Mouse (Mus musculus) intestine, embryonic 14.5 days (tissue): ENCODE measurements around the gene Chd1l. TPM values are rescaled to one million over a fixed set of nuclear protein-coding genes. Genes with fewer than 3 reads are reported as not detected.

Source experiments
- ATAC-seq: fragments of 200-750 bp; cut with Nextera tagmentation; replicated peaks from 2 replicates; pipeline ENCODE4 v1.8.0; 2017; ENCODE audit warnings: low read depth, moderate number of reproducible peaks, moderate TSS enrichment, moderate library complexity; ENCODE audit not compliant: low FRiP score, low TSS enrichment
- DNase-seq: peaks from one replicate; pipeline ENCODE4 v3.0.0-alpha.2; 2018; ENCODE audit warnings: low spot score
- H3K27ac ChIP-seq: fragments of 300-500 bp; sonication (generic); 2 replicates; pipeline ENCODE4 v1.5.1; 2014; ENCODE audit warnings: low read depth, mild to moderate bottlenecking, control low read depth
- H3K27me3 ChIP-seq: fragments of 300-500 bp; sonication (generic); replicated peaks from 2 replicates; pipeline ENCODE4 v1.6.1; 2014; ENCODE audit warnings: low read length, control low read depth; ENCODE audit not compliant: control insufficient read depth, insufficient read depth
- H3K36me3 ChIP-seq: fragments of 300-500 bp; sonication (generic); 2 replicates; pipeline ENCODE4 v1.6.1; 2014; ENCODE audit warnings: low read length, control low read depth; ENCODE audit not compliant: control insufficient read depth, insufficient read depth
- H3K4me1 ChIP-seq: fragments of 300-500 bp; sonication (generic); replicated peaks from 2 replicates; pipeline ENCODE4 v1.6.1; 2014; ENCODE audit warnings: low read length, control low read depth, mixed read lengths; ENCODE audit not compliant: control insufficient read depth, insufficient read depth
- H3K4me2 ChIP-seq: fragments of 300-500 bp; sonication (generic); 2 replicates; pipeline ENCODE4 v1.6.1; 2014; ENCODE audit warnings: low read length
- H3K4me3 ChIP-seq: fragments of 300-500 bp; sonication (generic); 2 replicates; pipeline ENCODE4 v1.5.1; 2014; ENCODE audit warnings: low read depth, low read length, control low read depth, mixed read lengths
- H3K9ac ChIP-seq: fragments of 300-500 bp; sonication (generic); 2 replicates; pipeline ENCODE4 v1.6.1; 2014; ENCODE audit warnings: mild to moderate bottlenecking, low read length
- H3K9me3 ChIP-seq: fragments of 300-500 bp; sonication (generic); 2 replicates; pipeline ENCODE4 v1.6.1; 2016; ENCODE audit warnings: low read length, control low read depth; ENCODE audit not compliant: control insufficient read depth
- WGBS: fragments of 180-500 bp; shearing (Covaris S2); extraction: QIAGEN DNeasy Blood & Tissue Kit; methylation state at CpG from one replicate; pipeline ENCODE4 v1.1.7; 2014; 5-methylcytosine and 5-hydroxymethylcytosine counted together
- polyA plus RNA-seq: library from polyadenylated mRNA; unstranded; fragments of >200 nt; fragmentation: Nextera tagmentation; extraction: Ambion mirVana; gene quantifications from 2 replicates; pipeline ENCODE4 v1.2.1, GENCODE M21; 2014

Gene Chd1l
- polyA plus RNA-seq, 1 experiment from 2014 or later = 20.2 TPM

GRCm38 (mm10) chr3:97535660-97536059 lies 74.3 kb downstream of the Chd1l start:
- H3K27me3 ChIP-seq = no peaks in the 10 kb centered on the region
- WGBS = 84% methylated on average over 5 of the region's 5 CpGs

GRCm38 (mm10) chr3:97525458-97525857 lies 84.5 kb downstream of the Chd1l start:
- Histone ChIP-seq H3K36me3 (no peaks in the 10 kb centered on the region), H3K4me3 (no peak overlapping the region), H3K4me1 (no peaks in the 10 kb centered on the region), H3K27ac (no peak overlapping the region), H3K9ac (no peak overlapping the region), H3K4me2 (no peak overlapping the region), H3K27me3 (no peaks in the 10 kb centered on the region), H3K9me3 (no peaks in the 10 kb centered on the region)
- ATAC-seq (no peak), DNase-seq (no peak)
- 82% methylated on average over 8 of the region's 8 CpGs for WGBS

More at GRCm38 (mm10) chr3:97535660-97536059, 74.3 kb downstream of the Chd1l start:
- ATAC-seq (no peak), DNase-seq (no peak)
- H3K36me3 ChIP-seq = no peaks in the 10 kb centered on the region
- H3K9ac ChIP-seq = no peak overlapping the region
- H3K4me2 ChIP-seq = no peak overlapping the region
- H3K9me3 ChIP-seq = no peaks in the 10 kb centered on the region
- no peak overlapping the region for H3K27ac ChIP-seq
- H3K4me1 ChIP-seq = no peaks in the 10 kb centered on the region
- H3K4me3 ChIP-seq = no peak overlapping the region

DNA sequence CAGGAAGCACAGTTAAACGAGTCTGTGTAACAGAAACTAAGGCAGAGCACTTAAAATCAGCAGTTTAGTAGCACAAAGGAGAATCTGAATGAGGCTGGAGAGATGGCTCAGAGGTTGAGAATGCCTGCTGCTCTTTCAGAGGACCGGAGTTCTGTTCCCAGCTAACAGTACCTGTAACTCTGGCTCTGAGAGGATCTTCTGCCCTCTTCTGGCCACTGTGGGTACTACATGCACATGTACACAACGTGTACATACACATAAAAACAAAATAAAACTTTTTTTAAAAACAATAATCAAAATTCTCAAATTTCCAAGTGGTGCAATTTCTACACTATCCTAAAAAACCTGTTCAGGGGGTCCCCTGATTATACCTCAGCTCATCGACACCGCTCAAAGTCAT lies 85.2 kb downstream of the Chd1l start:
- Histone ChIP-seq H3K4me3 (no peak overlapping the region), H3K4me2 (no peak overlapping the region), H3K27me3 (no peaks in the 10 kb centered on the region), H3K9me3 (no peaks in the 10 kb centered on the region), H3K9ac (no peak overlapping the region), H3K36me3 (no peaks in the 10 kb centered on the region), H3K4me1 (no peaks in the 10 kb centered on the region), H3K27ac (no peak overlapping the region)
- no peak for DNase-seq
- 85% methylated on average over 5 of the region's 5 CpGs for WGBS
- no peak for ATAC-seq

GRCm38 (mm10) chr3:97521946-97522731 lies 87.9 kb downstream of the Chd1l start:
- no peak overlapping the region for H3K9ac ChIP-seq
- H3K4me2 ChIP-seq = no peak overlapping the region
- H3K9me3 ChIP-seq = no peaks in the 10 kb centered on the region
- H3K36me3 ChIP-seq = no peaks in the 10 kb centered on the region
- 69% methylated on average over 13 of the region's 13 CpGs for WGBS
- no peak overlapping the region for H3K4me3 ChIP-seq
- no peaks in the 10 kb centered on the region for H3K4me1 ChIP-seq
- no peaks in the 10 kb centered on the region for H3K27me3 ChIP-seq
- no peak overlapping the region for H3K27ac ChIP-seq
- ATAC-seq (no peak), DNase-seq (no peak)

DNA sequence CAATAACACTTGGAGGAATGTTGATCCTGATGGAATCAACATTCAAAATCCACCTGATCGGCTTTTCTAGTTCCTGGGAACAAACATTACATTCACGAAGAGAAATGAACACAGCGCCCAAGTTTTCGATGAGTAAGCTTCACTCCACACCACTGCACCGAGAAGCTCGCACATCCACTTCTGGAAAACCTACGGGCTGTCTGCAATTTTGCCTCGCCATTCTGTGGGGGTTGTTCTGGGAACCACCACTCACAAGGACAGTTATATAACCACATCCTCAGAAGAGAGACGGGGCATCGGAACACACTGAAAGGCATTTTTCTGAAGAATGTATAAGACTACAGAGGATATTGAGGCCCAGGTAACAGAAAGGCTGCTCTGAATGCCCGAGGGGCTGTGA lies 90.1 kb downstream of the Chd1l start:
- H3K36me3 ChIP-seq = no peaks in the 10 kb centered on the region
- no peaks in the 10 kb centered on the region for H3K27me3 ChIP-seq
- H3K9me3 ChIP-seq = no peaks in the 10 kb centered on the region
- ATAC-seq (no peak), DNase-seq (no peak)
- no peak overlapping the region for H3K27ac ChIP-seq
- no peak overlapping the region for H3K4me3 ChIP-seq
- 97% methylated on average over 11 of the region's 11 CpGs for WGBS
- no peaks in the 10 kb centered on the region for H3K4me1 ChIP-seq
- no peak overlapping the region for H3K9ac ChIP-seq
- no peak overlapping the region for H3K4me2 ChIP-seq

- no peak for DNase-seq
Observed at GRCm38 (mm10) chr3:97512296-97512695, 97.7 kb downstream of the Chd1l start.

More at GRCm38 (mm10) chr3:97512296-97512695, 97.7 kb downstream of the Chd1l start:
- no peak overlapping the region for H3K27ac ChIP-seq
- H3K36me3 ChIP-seq = no peaks in the 10 kb centered on the region
- H3K27me3 ChIP-seq = no peaks in the 10 kb centered on the region
- H3K9me3 ChIP-seq = no peaks in the 10 kb centered on the region
- H3K9ac ChIP-seq = no peak overlapping the region
- H3K4me2 ChIP-seq = no peak overlapping the region
- 90% methylated on average over 3 of the region's 3 CpGs for WGBS
- H3K4me3 ChIP-seq = no peak overlapping the region
- no peak for ATAC-seq
- no peaks in the 10 kb centered on the region for H3K4me1 ChIP-seq

Other genes starting within 250 kb of the Chd1l start
- not detected in 2 replicates for gene Olfr1402, start 188.2 kb downstream of the Chd1l start, polyA plus RNA-seq
- gene Fmo5, start 18.6 kb upstream of the Chd1l start, polyA plus RNA-seq = 13.1 and 13.6 TPM in 2 replicates
- 7.6 and 8.1 TPM in 2 replicates for gene Prkab2, start 48.0 kb upstream of the Chd1l start, polyA plus RNA-seq
- not detected in 2 replicates for gene Gm17651, start 64.5 kb upstream of the Chd1l start, polyA plus RNA-seq